Mouse (Mus musculus) CH12.LX (cell line): ENCODE measurements around the gene Ddx28. TPM values are rescaled to one million over a fixed set of nuclear protein-coding genes. Genes with fewer than 3 reads are reported as not detected.
"Not testable (repeated sequence)": the region's sequence is repeated elsewhere in the genome, so short reads cannot be mapped to it uniquely, and the experiment has no call there.

Experiments
- DNase-seq: peaks from one replicate; pipeline ENCODE4 v3.0.0-alpha.2; 2013; ENCODE audit errors: extremely low read depth
- H3K27ac ChIP-seq: 2 replicates; pipeline ENCODE4 v1.5.1; 2012; ENCODE audit warnings: low read depth, mild to moderate bottlenecking, control low read depth, moderate library complexity; ENCODE audit not compliant: insufficient read depth
- H3K27me3 ChIP-seq: replicated peaks from 2 replicates; pipeline ENCODE3; 2012; ENCODE audit warnings: inconsistent platforms
- H3K36me3 ChIP-seq, 2 experiments: replicated peaks in 1 of 2; 2 replicates each; pipeline versions ENCODE3 to v1.6.1; 2012; ENCODE audit warnings: inconsistent platforms in 1 of 2, low read length in 1 of 2, mild to moderate bottlenecking in 1 of 2, mixed read lengths in 1 of 2, moderate library complexity in 1 of 2; ENCODE audit not compliant: control insufficient read depth in 1 of 2, insufficient read depth in 1 of 2
- H3K4me1 ChIP-seq, 2 experiments: 2 replicates each; pipeline ENCODE4 v1.6.1; 2012; ENCODE audit warnings: inconsistent platforms in 1 of 2, moderate library complexity in 1 of 2; ENCODE audit not compliant: insufficient read depth in 2 of 2, control insufficient read depth in 1 of 2
- H3K4me2 ChIP-seq: 2 replicates; pipeline ENCODE4 v1.6.1; 2012; ENCODE audit warnings: low read depth, mild to moderate bottlenecking, control low read depth; ENCODE audit not compliant: poor library complexity, insufficient read depth, severe bottlenecking
- H3K4me3 ChIP-seq, 3 experiments: fragments of 150-350 bp in 1 of 3; sonication (generic) in 1 of 3; replicated peaks in 1 of 3; 2 replicates each; pipeline versions ENCODE3 to v1.5.1; 2011 to 2012; ENCODE audit warnings: low read depth in 2 of 3, low read length in 2 of 3, mild to moderate bottlenecking in 2 of 3, moderate library complexity in 2 of 3, control low read depth in 1 of 3, improper control_type of control experiment in 1 of 3, inconsistent platforms in 1 of 3, mixed read lengths in 1 of 3; ENCODE audit not compliant: poor library complexity in 1 of 3
- H3K79me2 ChIP-seq: replicated peaks from 2 replicates; pipeline ENCODE4 v1.6.1; 2012; ENCODE audit warnings: mild to moderate bottlenecking, moderate library complexity; ENCODE audit not compliant: control insufficient read depth, poor library complexity, insufficient read depth, severe bottlenecking; ENCODE audit errors: extremely low read depth
- H3K9ac ChIP-seq: 2 replicates; pipeline ENCODE4 v1.6.1; 2012; ENCODE audit warnings: low read depth, mild to moderate bottlenecking, control low read depth, moderate library complexity; ENCODE audit not compliant: insufficient read depth
- H3K9me3 ChIP-seq: replicated peaks from 2 replicates; pipeline ENCODE3; 2012; ENCODE audit warnings: low read length, inconsistent platforms, mixed read lengths
- BHLHE40 ChIP-seq: IDR thresholded peaks from 2 replicates; pipeline ENCODE4 v1.6.1; 2011; ENCODE audit warnings: mild to moderate bottlenecking, low read depth, low read length, improper control_type of control experiment
- CHD1 ChIP-seq: IDR thresholded peaks from 2 replicates; pipeline ENCODE4 v1.6.1; 2012; ENCODE audit warnings: low read depth, low read length, improper control_type of control experiment, inconsistent platforms
- CHD2 ChIP-seq: IDR thresholded peaks from 2 replicates; pipeline ENCODE4 v1.6.1; 2011; ENCODE audit warnings: low read length, improper control_type of control experiment
- CTCF ChIP-seq, 2 experiments: IDR thresholded peaks in 1 of 2; conservative IDR thresholded peaks in 1 of 2; 2 replicates each; pipeline ENCODE4 v1.5.1; 2011 to 2012; ENCODE audit warnings: low read depth in 2 of 2, low read length in 2 of 2, improper control_type of control experiment in 1 of 2, inconsistent platforms in 1 of 2, mild to moderate bottlenecking in 1 of 2, moderate library complexity in 1 of 2
- ELF1 ChIP-seq: IDR thresholded peaks from 2 replicates; pipeline ENCODE4 v1.6.1; 2014; ENCODE audit warnings: low read depth, mild to moderate bottlenecking, inconsistent platforms, low read length, improper control_type of control experiment
- EP300 ChIP-seq: IDR thresholded peaks from 2 replicates; pipeline ENCODE4 v1.6.1; 2011; ENCODE audit warnings: low read length, improper control_type of control experiment
- ETS1 ChIP-seq: conservative IDR thresholded peaks from 2 replicates; pipeline ENCODE4 v1.6.1; 2012; ENCODE audit warnings: low read depth, mild to moderate bottlenecking, inconsistent platforms, low read length, improper control_type of control experiment, moderate library complexity
- GABPA ChIP-seq: IDR thresholded peaks from 2 replicates; pipeline ENCODE4 v1.6.1; 2012; ENCODE audit warnings: low read depth, low read length, improper control_type of control experiment, inconsistent platforms; ENCODE audit not compliant: insufficient replicate concordance
- HCFC1 ChIP-seq: IDR thresholded peaks from 2 replicates; pipeline ENCODE4 v1.6.1; 2012; ENCODE audit warnings: low read depth, mild to moderate bottlenecking, inconsistent platforms, low read length, improper control_type of control experiment
- IRF4 ChIP-seq: IDR thresholded peaks from 2 replicates; pipeline ENCODE4 v1.6.1; 2014; ENCODE audit warnings: low read depth, mild to moderate bottlenecking, inconsistent platforms, low read length, improper control_type of control experiment
- JUN ChIP-seq: IDR thresholded peaks from 2 replicates; pipeline ENCODE4 v1.6.1; 2011; ENCODE audit warnings: low read depth, mild to moderate bottlenecking, low read length, improper control_type of control experiment, moderate library complexity; ENCODE audit not compliant: insufficient read depth
- MEF2A ChIP-seq: IDR thresholded peaks from 2 replicates; pipeline ENCODE4 v1.6.1; 2014; ENCODE audit warnings: low read depth, mild to moderate bottlenecking, inconsistent platforms, low read length, improper control_type of control experiment, borderline replicate concordance
- MXI1 ChIP-seq: IDR thresholded peaks from 2 replicates; pipeline ENCODE4 v1.6.1; 2011; ENCODE audit warnings: mild to moderate bottlenecking, low read depth, low read length, improper control_type of control experiment
- MYC ChIP-seq: IDR thresholded peaks from 2 replicates; pipeline ENCODE4 v1.6.1; 2011; ENCODE audit warnings: low read depth, mild to moderate bottlenecking, improper control_type of control experiment, low read length
- NRF1 ChIP-seq: IDR thresholded peaks from 2 replicates; pipeline ENCODE4 v1.6.1; 2014; ENCODE audit warnings: low read depth, mild to moderate bottlenecking, inconsistent platforms, low read length, improper control_type of control experiment, moderate library complexity
- POLR2A ChIP-seq: IDR thresholded peaks from 2 replicates; pipeline ENCODE4 v1.6.1; 2011; ENCODE audit warnings: low read depth, mild to moderate bottlenecking, improper control_type of control experiment, low read length
- POLR2AphosphoS2 ChIP-seq: IDR thresholded peaks from 2 replicates; pipeline ENCODE4 v1.6.1; 2011; ENCODE audit warnings: low read depth, low read length, improper control_type of control experiment
- RAD21 ChIP-seq: IDR thresholded peaks from 2 replicates; pipeline ENCODE4 v1.6.1; 2011; ENCODE audit warnings: low read depth, mild to moderate bottlenecking, low read length, improper control_type of control experiment, moderate library complexity
- RCOR1 ChIP-seq: conservative IDR thresholded peaks from 2 replicates; pipeline ENCODE4 v1.6.1; 2012; ENCODE audit warnings: low read depth, mild to moderate bottlenecking, inconsistent platforms, low read length, improper control_type of control experiment
- SIN3A ChIP-seq: IDR thresholded peaks from 2 replicates; pipeline ENCODE4 v1.6.1; 2012; ENCODE audit warnings: low read length, improper control_type of control experiment, inconsistent platforms
- SMC3 ChIP-seq: IDR thresholded peaks from 2 replicates; pipeline ENCODE4 v1.6.1; 2011; ENCODE audit warnings: low read depth, low read length, improper control_type of control experiment
- TBP ChIP-seq: conservative IDR thresholded peaks from 2 replicates; pipeline ENCODE4 v1.6.1; 2011; ENCODE audit warnings: low read depth, low read length, improper control_type of control experiment
- TCF12 ChIP-seq: IDR thresholded peaks from 2 replicates; pipeline ENCODE4 v1.6.1; 2014; ENCODE audit warnings: low read depth, mild to moderate bottlenecking, inconsistent platforms, low read length, improper control_type of control experiment
- UBTF ChIP-seq: IDR thresholded peaks from 2 replicates; pipeline ENCODE4 v1.6.1; 2012; ENCODE audit warnings: low read depth, mild to moderate bottlenecking, inconsistent platforms, low read length, improper control_type of control experiment, moderate library complexity
- USF1 ChIP-seq: IDR thresholded peaks from 2 replicates; pipeline ENCODE4 v1.6.1; 2014; ENCODE audit warnings: low read depth, mild to moderate bottlenecking, inconsistent platforms, low read length, improper control_type of control experiment
- USF2 ChIP-seq: conservative IDR thresholded peaks from 2 replicates; pipeline ENCODE4 v1.6.1; 2011; ENCODE audit warnings: low read depth, low read length, improper control_type of control experiment
- ZC3H11A ChIP-seq: IDR thresholded peaks from 2 replicates; pipeline ENCODE4 v1.6.1; 2012; ENCODE audit warnings: low read depth, mild to moderate bottlenecking, inconsistent platforms, low read length, improper control_type of control experiment
- ZKSCAN1 ChIP-seq: IDR thresholded peaks from 2 replicates; pipeline ENCODE4 v1.6.1; 2012; ENCODE audit warnings: low read depth, inconsistent platforms, low read length, improper control_type of control experiment, borderline replicate concordance
- ZMIZ1 ChIP-seq: IDR thresholded peaks from 2 replicates; pipeline ENCODE4 v1.6.1; 2012; ENCODE audit warnings: low read depth, mild to moderate bottlenecking, inconsistent platforms, low read length, improper control_type of control experiment
- ZNF384 ChIP-seq: IDR thresholded peaks from 2 replicates; pipeline ENCODE4 v1.6.1; 2012; ENCODE audit warnings: low read depth, low read length, improper control_type of control experiment, inconsistent platforms
- dilution Hi-C: fragments of 300-500 bp; cut with MboI; formaldehyde crosslinking; loops from 2 replicates; pipeline ENCODE4 v1.14.3; 2020; ENCODE audit warnings: low sequenced_read_pairs; ENCODE audit not compliant: extremely low pct_unique_long_range_greater_than_20kb, extremely low pct_ligation_motif_present
- in situ Hi-C: fragments of 300-500 bp; cut with MboI; formaldehyde crosslinking; loops from 3 replicates; pipeline ENCODE4 v1.14.3; 2019; ENCODE audit warnings: low sequenced_read_pairs, low pct_ligation_motif_present, low pct_unique_long_range_greater_than_20kb, mixed read lengths
- polyA plus RNA-seq: library from polyadenylated mRNA; unstranded; fragments of >175 nt; gene quantifications from 2 replicates; pipeline ENCODE4 v1.2.1, GENCODE M21; 2012; ENCODE audit warnings: low read depth; ENCODE audit not compliant: insufficient read length
- total RNA-seq, 2 experiments: library from RNA; depleted of rRNA; stranded (reverse); fragments of 300-350 nt in 1 of 2; fragments of >200 nt in 1 of 2; gene quantifications; 2 replicates each; pipeline ENCODE4 v1.2.3; 2012 to 2014

Gene Ddx28
- total and polyA plus RNA-seq, 3 experiments: 15.5 to 21.8 (median 19.8) TPM

- in situ Hi-C loops, dilution Hi-C loops, H3K9me3 ChIP-seq, H3K27ac ChIP-seq, H3K79me2 ChIP-seq, DNase-seq, H3K27me3 ChIP-seq: not testable (repeated sequence)
- peak in 1 of 2 experiments; percentile 10; a peak in 1 of 4 replicates for TF ChIP-seq CTCF (conservative IDR thresholded peaks at IDR 0.05 in 1 of 2, IDR thresholded peaks at IDR 0.05 in 1 of 2; ENCODE audit: low read depth in 2 of 2, low read length in 2 of 2)
- Histone ChIP-seq H3K4me2 (peak overlapping the region; percentile 77), H3K4me3 (peak overlapping the region; percentile 82 to 98 (median 84)), H3K9ac (peak overlapping the region; percentile 62), H3K36me3 (peaks cover 9 to 40% of the 10 kb centered on the region in 2 experiments), H3K4me1 (peaks cover 10 to 27% of the 10 kb centered on the region in 2 experiments)
These were observed 521 bp upstream of the Ddx28 start for GRCm38 (mm10) chr8:106012203-106012602.

GRCm38 (mm10) chr8:106010748-106011642, 687 bp downstream of the Ddx28 start:
- Histone ChIP-seq H3K4me1 (peaks cover 10 to 35% of the 10 kb centered on the region in 2 experiments), H3K79me2 (peaks cover 9% of the 10 kb centered on the region), H3K36me3 (peaks cover 4 to 31% of the 10 kb centered on the region in 2 experiments), H3K9me3 (no peaks in the 10 kb centered on the region), H3K9ac (peak overlapping the region; percentile 62), H3K4me2 (peak overlapping the region; percentile 77), H3K4me3 (peak overlapping the region; percentile 82 to 98 (median 84)), H3K27me3 (no peaks in the 10 kb centered on the region), H3K27ac (peak overlapping the region; percentile 23)
- dilution Hi-C loops (no loop called here), in situ Hi-C loops (no loop called here)
- peak; percentile 92 for DNase-seq
- TF ChIP-seq USF1 (no peak), CTCF (conservative IDR thresholded peaks at IDR 0.05 in 1 of 2, IDR thresholded peaks at IDR 0.05 in 1 of 2; ENCODE audit: low read depth in 2 of 2, low read length in 2 of 2) (no peak), ZNF384 (no peak), MYC (peak; percentile 78), EP300 (no peak), NRF1 (peak; percentile 53), TCF12 (peak; percentile 87), RCOR1 (0 out of 2 replicates have a peak, but pooled peaks have one; percentile 34), POLR2A (peak; percentile 89), MEF2A (peak; percentile 72; the same call in 1 of the 2 replicates), CHD1 (0 out of 2 replicates have a peak, but pooled peaks have one; percentile 20), TBP (0 out of 2 replicates have a peak, but pooled peaks have one; percentile 34), ZC3H11A (no peak), POLR2AphosphoS2 (peak; percentile 69; the same call in 1 of the 2 replicates), SMC3 (no peak), IRF4 (peak; percentile 75), UBTF (0 out of 2 replicates have a peak, but pooled peaks have one; percentile 45), MXI1 (peak; percentile 95), GABPA (peak; percentile 64; the same call in 1 of the 2 replicates), JUN (no peak), ETS1 (peak; percentile 39; the same call in 1 of the 2 replicates), ZKSCAN1 (no peak), ELF1 (peak; percentile 79), RAD21 (no peak), CHD2 (peak; percentile 43), HCFC1 (peak; percentile 95), ZMIZ1 (peak; percentile 94), SIN3A (peak; percentile 97), USF2 (no peak), BHLHE40 (peak; percentile 60)
